Mouse (Mus musculus) liver, adult (tissue): ENCODE results near the gene Pnma5.

Source experiments
- GATA4 ChIP-seq: IDR thresholded peaks from 2 replicates; pipeline ENCODE4 v1.6.1; 2014; ENCODE audit warnings: mild to moderate bottlenecking, low read length; ENCODE audit not compliant: insufficient replicate concordance

Pnma5 gene

DNA sequence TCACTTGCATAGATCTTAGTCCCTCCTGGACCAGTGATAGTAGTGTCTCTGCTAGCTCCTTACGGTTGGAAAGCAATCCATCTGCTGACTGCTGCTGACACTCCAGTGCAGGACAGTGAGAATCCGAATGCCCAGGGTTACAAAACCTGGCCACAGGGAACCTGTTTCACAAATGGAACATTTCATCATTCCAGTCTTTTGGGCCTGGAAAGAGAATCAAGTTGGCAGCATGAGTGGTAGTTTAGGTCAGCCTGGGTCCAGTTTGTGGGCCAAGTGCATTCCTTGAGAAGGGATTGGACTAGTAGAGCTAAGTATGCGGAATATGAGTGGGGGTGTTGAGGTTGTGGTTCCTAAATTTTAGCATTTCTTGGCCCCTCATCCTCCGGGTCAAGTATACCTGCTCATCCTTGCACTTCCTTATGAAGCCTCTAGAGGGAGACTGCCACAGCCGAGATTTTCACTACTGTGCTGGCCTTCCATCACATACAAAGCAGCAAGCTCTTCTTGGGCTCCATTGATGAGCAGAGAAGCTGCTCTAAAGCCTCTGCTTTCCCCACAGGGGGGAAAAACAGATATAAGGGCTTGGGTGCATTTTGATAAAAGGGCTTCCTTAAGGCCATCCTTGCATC, 44.5 kb downstream of the Pnma5 start:
- no peak for TF ChIP-seq GATA4

DNA sequence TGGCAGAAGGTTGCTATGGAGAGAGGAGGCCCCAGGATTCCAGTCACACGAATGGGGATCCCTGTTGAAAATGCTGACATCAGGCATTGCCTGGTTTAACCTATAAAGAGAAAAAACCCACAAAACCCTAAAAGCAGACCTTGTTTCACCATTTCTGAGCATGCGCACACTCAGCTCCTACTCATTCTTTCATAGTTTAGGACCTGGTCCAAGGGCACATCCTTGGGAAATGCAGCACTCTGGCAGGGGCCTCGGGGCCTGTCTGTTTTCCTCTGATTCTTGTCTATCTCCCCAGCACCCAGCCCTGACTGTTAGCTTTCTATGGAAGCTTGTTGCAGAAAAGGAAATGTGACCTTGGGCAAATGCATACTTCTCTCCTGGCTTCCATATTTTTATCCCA, 46.3 kb downstream of the Pnma5 start:
- no peak for TF ChIP-seq GATA4

DNA sequence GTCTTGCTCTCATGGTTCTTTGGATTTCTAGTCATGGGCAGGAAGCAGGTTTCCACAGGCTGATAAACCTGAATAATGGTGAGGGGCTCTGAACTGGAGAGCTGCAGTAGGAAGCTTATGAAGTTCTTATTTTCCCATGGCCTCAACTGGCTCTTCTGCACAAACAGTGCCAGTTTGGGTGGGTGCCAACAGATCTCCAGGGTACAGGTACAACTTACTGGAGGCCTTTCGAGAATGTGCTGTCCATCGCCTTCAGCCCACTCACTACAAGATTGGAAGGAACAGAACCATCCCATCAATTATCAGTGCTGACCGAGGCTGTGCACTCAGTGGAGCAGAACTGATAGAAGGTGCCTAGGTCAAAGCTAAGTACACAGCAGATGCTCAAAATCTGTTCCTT, 48.5 kb downstream of the Pnma5 start:
- no peak for TF ChIP-seq GATA4

DNA sequence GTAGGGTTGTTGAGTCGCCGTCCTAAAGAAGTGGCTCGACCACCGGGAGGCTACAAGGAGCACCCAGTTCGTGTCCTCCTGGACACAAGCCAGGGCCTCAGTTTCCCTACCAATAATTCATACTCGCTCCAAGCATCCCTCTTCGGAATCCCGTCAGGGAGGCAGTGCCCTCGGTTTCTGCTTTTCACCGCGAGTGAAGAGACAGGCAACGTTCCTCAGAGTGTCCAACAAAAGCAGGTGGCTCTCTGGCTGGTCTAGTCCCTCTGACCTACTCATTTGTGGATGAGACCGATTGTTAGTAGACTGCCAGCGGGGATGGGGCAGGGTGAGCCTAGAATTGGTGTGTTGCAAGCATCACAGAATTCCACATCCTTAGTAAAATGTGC, 49.4 kb downstream of the Pnma5 start:
- no peak for TF ChIP-seq GATA4

DNA sequence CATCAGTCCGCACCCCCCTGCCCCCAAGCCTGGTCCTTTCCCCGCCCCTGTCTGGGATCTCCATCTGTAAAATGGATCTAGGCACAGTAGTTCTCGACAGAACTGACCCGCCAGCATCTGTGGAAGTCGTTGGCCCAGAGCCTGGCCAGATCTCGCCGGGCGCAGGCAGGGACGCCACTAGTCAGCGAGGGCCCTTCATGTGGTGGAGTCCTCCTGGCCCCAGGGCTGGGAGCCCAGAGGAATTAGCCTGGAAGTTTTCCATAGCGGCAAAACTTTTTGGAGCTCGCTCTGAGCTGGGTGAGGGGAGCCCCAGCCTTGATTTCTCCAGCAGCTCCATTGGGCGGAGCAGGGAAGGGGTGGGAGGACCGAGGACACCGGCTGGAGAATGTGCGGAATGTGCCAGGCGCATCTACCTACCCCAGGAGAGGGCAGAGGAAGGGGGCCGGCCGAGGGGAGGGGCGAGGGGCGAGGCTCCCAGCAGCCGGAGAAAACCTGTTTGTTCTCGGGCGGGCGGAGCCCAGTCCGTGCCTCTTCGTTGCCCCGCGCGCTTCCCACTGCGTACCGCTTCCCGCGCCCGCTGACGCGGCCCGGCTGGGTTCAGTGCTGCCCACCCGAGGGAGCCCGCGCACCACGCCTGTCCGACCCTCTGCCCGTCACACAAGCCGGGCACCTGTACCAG, 49.9 kb downstream of the Pnma5 start, which contains the start of gene Zfp185:
Gene Zfp185 (plus strand): TSS at position 499 of the 679 bp plus-strand sequence.
- TF ChIP-seq GATA4 = no peak

DNA sequence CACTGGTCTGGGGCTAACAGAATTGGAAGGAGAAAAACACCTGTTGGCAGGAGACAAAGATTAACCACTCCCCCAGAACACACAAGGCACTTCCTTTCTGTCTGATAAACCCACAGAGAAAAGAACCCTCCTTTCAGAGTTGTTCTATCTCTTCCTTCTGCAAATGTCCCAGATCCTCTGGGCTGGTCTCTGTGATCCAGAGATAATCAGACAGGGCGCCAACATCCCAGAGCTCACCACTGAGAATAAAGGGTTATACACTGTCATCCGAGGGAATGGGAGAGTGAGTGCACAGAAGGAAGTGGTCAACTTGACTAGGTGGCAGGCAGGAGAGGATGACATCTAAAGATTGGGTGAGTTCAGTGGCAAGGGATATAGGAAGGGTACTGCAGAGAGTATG, 51.3 kb downstream of the Pnma5 start:
- no peak for TF ChIP-seq GATA4
